Mouse (Mus musculus): ENCODE data around the gene Metap1d.

The Metap1d gene

GRCm38 (mm10) chr2:71475311-71475710, 22.2 kb downstream of the Metap1d start:
- no peak for DNase-seq (ENCODE audit: low spot score in 2 of 2)

DNA sequence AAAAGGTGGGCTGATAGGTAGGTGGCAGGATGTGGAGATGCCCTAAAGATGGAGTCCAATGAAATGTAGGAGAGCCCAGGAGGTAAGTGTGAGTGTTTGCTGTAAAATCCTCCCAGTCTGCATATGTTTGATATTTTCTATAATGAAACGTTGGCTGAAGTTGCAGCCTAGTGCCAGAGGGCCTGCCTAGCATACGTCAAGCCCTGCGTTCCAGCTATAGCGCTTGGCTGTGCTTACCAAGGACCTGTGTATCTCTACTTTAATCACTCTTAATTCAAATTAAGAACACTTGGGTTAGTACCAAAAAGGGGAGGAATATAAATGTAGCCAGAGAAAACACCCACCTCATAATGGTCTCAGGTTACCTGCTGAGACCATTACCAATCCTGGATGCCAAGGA, 22.7 kb downstream of the Metap1d start:
- no peak for DNase-seq (ENCODE audit: low spot score in 2 of 2)

DNA sequence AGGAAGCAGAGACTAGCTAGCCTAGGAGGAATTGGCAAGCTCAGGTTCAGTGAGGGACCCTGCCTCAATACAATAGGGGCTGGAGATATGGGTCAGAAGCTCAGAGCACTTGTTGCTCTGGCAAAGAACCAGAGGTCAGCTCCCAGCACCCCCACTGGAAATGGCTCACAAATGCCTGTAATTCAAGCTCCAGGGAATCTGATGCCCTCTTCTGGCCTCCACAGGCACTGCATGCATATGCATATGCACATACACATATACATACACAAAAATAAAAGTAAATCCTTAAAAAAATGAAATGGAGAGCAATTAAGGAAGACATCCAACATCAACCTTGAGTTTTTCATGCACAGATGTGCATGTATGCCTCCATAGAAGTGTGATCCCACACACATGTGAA, 24.7 kb downstream of the Metap1d start:
- no peak for DNase-seq (ENCODE audit: low spot score in 2 of 2)

DNA sequence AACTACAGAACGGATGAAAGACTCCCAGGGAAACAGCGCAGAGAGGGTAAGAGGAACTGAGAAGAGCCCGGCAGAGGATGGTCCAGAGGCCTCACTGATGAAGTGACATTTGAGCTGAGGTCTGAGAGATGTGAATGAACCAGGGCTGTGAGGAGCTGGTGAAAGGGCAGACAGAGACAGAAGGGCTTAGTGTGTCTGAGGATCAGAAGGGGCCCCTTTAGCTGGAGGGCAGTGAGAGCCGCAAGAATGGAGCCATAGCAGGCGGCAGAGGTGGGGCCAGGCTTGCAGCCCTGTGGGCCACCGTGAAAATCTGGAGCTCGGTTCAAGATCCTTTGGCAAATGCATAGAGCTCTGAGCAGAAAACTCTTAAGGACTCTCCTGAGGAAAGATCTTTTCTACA, 26.8 kb downstream of the Metap1d start:
- DNase-seq (ENCODE audit: low spot score in 2 of 2): no peak

GRCm38 (mm10) chr2:71481825-71482224, 28.7 kb downstream of the Metap1d start:
- DNase-seq (ENCODE audit: low spot score in 2 of 2): no peak

DNA sequence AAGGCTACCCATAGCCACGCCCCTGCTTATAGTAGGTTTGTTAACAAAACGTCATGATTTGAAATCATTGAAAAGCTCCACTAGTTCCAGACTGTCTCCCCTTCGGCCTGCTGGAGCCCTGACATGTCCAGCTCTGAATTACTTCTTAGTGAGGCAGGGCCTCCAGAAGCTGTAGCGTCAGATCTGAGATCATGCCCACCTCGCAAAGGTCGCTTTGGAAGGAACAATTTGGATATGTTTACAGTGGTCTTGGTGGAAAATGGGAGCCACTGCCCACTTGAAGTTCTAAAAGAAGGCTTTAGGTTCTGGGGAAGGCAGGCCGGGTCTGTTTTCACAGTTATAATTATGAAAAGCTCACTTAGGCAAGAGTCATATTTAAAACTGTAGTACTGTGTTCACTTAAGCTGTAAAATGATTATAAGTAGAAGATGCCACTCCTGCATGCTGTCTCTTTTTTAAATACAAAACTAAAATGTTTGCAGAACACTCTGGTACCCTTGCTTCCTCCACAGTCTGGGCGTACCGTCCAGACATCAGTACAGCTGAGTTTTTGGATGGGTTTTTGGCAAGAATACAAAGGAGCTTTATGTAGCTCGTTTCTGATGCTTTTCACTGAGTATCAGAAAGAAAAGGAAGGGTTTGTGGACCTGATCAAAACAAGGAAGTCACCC, 30.1 kb downstream of the Metap1d start:
- DNase-seq (ENCODE audit: low spot score in 2 of 2): no peak

- DNase-seq (ENCODE audit: low spot score in 2 of 2): no peak
Observed at GRCm38 (mm10) chr2:71483717-71484066, 30.6 kb downstream of the Metap1d start.

GRCm38 (mm10) chr2:71491295-71491694, 38.2 kb downstream of the Metap1d start:
- no peak for DNase-seq (ENCODE audit: low spot score in 2 of 2)

GRCm38 (mm10) chr2:71493161-71493683, 40.1 kb downstream of the Metap1d start:
- DNase-seq (ENCODE audit: low spot score in 2 of 2): no peak

DNA sequence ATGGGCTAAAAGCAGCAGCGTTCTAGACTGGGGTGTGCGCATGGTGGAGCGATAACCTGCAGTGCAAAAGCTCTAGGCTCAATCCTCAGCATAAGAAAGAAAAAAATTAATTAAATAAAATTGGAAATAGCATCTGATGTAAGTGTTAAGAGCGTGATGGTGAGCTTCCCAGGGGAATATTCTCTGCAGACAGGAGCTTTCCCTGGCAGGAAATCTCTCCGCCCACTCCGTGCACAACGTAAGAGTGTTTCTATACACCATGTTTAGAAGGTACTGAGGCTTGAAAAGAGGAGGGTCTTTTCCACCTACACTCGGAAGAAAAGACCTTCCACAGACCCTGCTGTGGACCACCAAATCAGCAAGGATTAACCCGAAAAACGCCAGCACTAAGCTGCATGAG, 41.4 kb downstream of the Metap1d start:
- DNase-seq (ENCODE audit: low spot score in 2 of 2): no peak

DNA sequence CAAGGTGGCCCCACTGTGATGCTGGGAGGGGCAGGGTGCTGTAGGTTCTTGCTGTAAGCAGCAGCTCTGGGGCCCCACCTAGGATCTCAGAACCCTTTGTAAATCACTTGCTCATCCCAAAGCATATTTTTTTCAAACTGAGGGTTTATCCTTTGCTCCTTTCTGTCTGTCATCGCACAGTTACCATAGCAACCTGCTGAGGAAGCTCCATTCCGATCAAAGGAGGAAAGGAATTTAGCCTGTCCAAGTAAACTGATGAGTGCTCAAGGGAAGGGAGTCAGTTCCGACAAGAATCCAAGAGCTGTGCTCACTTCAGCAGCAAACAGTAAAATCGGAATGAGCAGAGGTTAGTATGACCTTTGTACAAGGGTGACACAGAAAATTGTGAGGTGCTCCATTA, 41.9 kb downstream of the Metap1d start:
- no peak for DNase-seq (ENCODE audit: low spot score in 2 of 2)

GRCm38 (mm10) chr2:71497175-71497574, 44.1 kb downstream of the Metap1d start:
- no peak for DNase-seq (ENCODE audit: low spot score in 2 of 2)

DNA sequence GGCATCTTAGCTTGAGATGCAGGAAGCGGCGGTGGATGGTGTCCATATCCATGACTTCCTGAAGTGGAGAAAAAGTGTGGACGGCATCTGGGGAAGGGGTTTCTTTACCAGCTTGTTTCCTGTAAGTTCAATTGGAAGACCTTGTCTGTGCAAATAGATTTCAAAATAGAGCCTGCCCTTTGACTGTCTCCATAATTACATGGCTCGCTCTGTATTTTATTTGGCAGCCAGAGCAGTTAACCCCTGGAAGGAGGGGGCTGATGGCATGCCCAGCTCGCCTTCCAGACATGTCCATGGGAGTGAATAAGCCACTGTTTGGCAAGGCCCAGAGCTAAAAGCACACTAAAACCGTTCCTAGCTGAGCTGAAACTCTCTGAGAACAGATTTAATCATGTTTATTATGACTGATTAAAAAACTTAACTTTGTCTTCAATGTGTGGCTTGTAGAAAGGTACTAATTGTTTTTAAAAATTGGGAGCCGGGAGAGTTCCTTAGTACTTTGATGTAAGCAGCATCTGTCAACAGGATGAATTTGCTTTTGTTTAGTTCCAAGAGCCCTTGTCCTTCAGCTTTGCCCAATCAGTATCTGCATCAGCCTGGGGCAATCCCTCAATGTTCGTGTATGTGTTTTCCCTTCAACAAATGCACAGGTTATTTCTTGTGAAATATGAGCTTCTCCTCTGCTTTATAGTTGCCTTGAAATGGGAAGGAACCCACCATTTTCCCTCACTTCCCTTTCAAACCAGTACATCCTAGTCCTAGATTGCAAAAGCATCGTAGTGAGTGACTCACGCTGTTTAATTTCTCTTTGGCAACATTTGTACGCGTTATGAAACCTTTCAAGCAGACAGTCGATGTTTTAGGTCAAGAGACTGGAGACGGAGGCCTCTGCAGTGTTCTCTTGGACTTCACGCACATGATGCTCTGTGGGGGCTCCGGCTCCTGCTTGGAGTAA, 46.5 kb downstream of the Metap1d start:
- DNase-seq (ENCODE audit: low spot score in 2 of 2): no peak

GRCm38 (mm10) chr2:71504852-71505251, 51.8 kb downstream of the Metap1d start:
- no peak for DNase-seq (ENCODE audit: low spot score in 2 of 2)

DNA sequence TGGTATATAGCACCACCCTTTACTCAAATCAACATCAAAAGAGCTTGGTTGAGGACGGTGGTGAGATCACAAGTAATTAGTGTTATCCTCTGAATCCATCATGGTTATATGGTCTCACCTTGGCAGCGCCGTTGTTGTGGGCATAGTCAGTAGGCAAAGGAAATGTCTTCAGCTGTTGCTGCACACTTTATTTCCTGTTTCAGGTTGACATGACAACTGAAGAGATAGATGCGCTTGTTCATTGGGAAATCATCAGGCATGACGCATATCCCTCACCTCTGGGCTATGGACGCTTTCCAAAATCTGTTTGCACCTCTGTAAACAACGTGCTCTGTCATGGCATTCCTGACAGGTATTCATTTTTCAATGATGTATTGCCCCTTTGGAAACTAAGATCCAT, 58.1 kb downstream of the Metap1d start:
- DNase-seq (ENCODE audit: low spot score in 2 of 2): no peak

GRCm38 (mm10) chr2:71512326-71512725, 59.2 kb downstream of the Metap1d start:
- DNase-seq (ENCODE audit: low spot score in 2 of 2): no peak

DNA sequence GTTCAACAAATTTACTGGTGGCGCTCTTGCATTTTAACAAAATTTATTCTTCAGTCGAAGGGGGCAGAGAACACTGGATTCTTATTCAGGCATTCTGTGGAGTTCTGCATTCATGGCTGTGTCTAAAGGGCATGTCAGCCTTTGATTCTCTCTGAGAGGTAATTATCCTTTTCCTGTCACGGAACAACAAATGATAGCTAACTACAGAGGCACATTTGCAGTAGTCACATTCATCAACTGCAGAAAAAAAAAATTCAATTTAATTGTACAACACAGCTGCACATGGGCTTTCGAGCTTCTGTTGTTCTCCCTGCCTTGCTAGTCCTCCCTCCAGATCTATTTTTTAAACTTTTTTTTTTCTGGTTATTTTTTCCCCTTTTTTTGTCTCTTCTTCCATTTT, 63.9 kb downstream of the Metap1d start:
- DNase-seq (ENCODE audit: low spot score in 2 of 2): no peak

- DNase-seq (ENCODE audit: low spot score in 2 of 2): no peak
Observed at GRCm38 (mm10) chr2:71517466-71518099, 64.5 kb downstream of the Metap1d start.

GRCm38 (mm10) chr2:71522871-71523270, 69.8 kb downstream of the Metap1d start:
- DNase-seq (ENCODE audit: low spot score in 2 of 2): no peak

GRCm38 (mm10) chr2:71523431-71523830, 70.4 kb downstream of the Metap1d start:
- DNase-seq (ENCODE audit: low spot score in 2 of 2): no peak

GRCm38 (mm10) chr2:71524763-71525162, 71.7 kb downstream of the Metap1d start:
- DNase-seq (ENCODE audit: low spot score in 2 of 2): no peak

GRCm38 (mm10) chr2:71526595-71527322, 73.7 kb downstream of the Metap1d start:
- no peak for DNase-seq (ENCODE audit: low spot score in 2 of 2)
